Mouse (Mus musculus) heart, postnatal 0 days (tissue): ENCODE data around the gene 1700019D03Rik.

Source experiments
- CTCF ChIP-seq: IDR thresholded peaks from 2 replicates; pipeline ENCODE4 v1.5.1; 2016; ENCODE audit warnings: antibody characterized with exemption, control low read depth, low read depth
- EP300 ChIP-seq: IDR thresholded peaks from 2 replicates; pipeline ENCODE4 v1.6.1; 2016; ENCODE audit warnings: antibody characterized with exemption, low read depth

GRCm38 (mm10) chr1:53059106-53059505 lies 39.1 kb upstream of the 1700019D03Rik start:
- no peak for TF ChIP-seq CTCF
- no peak for TF ChIP-seq EP300
